Mouse (Mus musculus) C2C12 (cell line): ENCODE measurements around the gene Arhgap31.

Experiments used
- CEBPB ChIP-seq: IDR thresholded peaks from one replicate; pipeline ENCODE4 v1.6.1; 2011; ENCODE audit warnings: low read depth, mild to moderate bottlenecking, control low read depth, moderate library complexity
- CTCF ChIP-seq: IDR thresholded peaks from one replicate; pipeline ENCODE4 v1.5.1; 2011; ENCODE audit not compliant: control insufficient read depth, insufficient read depth, insufficient read length
- FOSL1 ChIP-seq: IDR thresholded peaks from one replicate; pipeline ENCODE4 v1.8.0; 2011; ENCODE audit warnings: mild to moderate bottlenecking, low read length; ENCODE audit not compliant: poor library complexity, insufficient read depth, severe bottlenecking
- MAX ChIP-seq: IDR thresholded peaks from one replicate; pipeline ENCODE4 v1.6.1; 2011; ENCODE audit warnings: mild to moderate bottlenecking, control low read depth
- MYOD1 ChIP-seq: IDR thresholded peaks from one replicate; pipeline ENCODE4 v1.6.1; 2011; ENCODE audit warnings: low read depth; ENCODE audit not compliant: control insufficient read depth, insufficient read length
- MYOG ChIP-seq: IDR thresholded peaks from one replicate; pipeline ENCODE4 v1.6.1; 2011; ENCODE audit not compliant: control insufficient read depth, insufficient read length; ENCODE audit errors: extremely low read depth
- USF1 ChIP-seq: IDR thresholded peaks from one replicate; pipeline ENCODE4 v1.6.1; 2011; ENCODE audit warnings: low read depth, mild to moderate bottlenecking, control low read depth, moderate library complexity

- TF ChIP-seq MAX (no peak), CTCF (no peak), MYOG (no peak), USF1 (no peak), FOSL1 (no peak), MYOD1 (no peak), CEBPB (no peak)
These were observed 17.8 kb upstream of the Arhgap31 start for GRCm38 (mm10) chr16:38730921-38731320.
